Mouse (Mus musculus) layer of hippocampus, adult 2 months (tissue): Measurements from ENCODE around the gene Ess2. TPM values are rescaled to one million over a fixed set of nuclear protein-coding genes. Genes with fewer than 3 reads are reported as not detected.
"Not testable (repeated sequence)": the region's sequence is repeated elsewhere in the genome, so short reads cannot be mapped to it uniquely, and the experiment has no call there.

Experiments used
- DNase-seq, 2 experiments: peaks; one replicate each; pipeline ENCODE4 v3.0.0; 2022; ENCODE audit warnings: low spot score in 2 of 2
- H3K27ac ChIP-seq: fragments of 200-600 bp; 2 replicates; pipeline ENCODE4 v1.8.1; 2022
- H3K4me3 ChIP-seq: fragments of 200-600 bp; 2 replicates; pipeline ENCODE4 v1.8.1; 2022; ENCODE audit warnings: mild to moderate bottlenecking
- CTCF ChIP-seq: fragments of 200-600 bp; conservative IDR thresholded peaks from 2 replicates; pipeline ENCODE4 v1.8.1; 2022; ENCODE audit warnings: antibody characterized with exemption, mild to moderate bottlenecking, moderate library complexity
- long read RNA-seq, 2 experiments: library from polyadenylated mRNA; stranded (forward); transcript quantifications; one replicate each; pipeline ENCODE4 v2.0.0; 2021; ENCODE audit warnings: borderline mapping rate in 2 of 2
- total RNA-seq, 2 experiments: library from RNA; stranded (reverse); gene quantifications; 2 replicates each; pipeline ENCODE4 v1.2.3; 2021

Ess2 gene
- 10 to 100 TPM; 33.1 to 33.3 TPM for total RNA-seq
- long read RNA-seq, experiment 1, transcript Ess2-205 (10 exons, 2,785 nt), result major isoform, 10 of 30 reads
- long read RNA-seq, experiment 1, transcript Ess2-201 (10 exons, 2,821 nt), result minor isoform, 9 of 30 reads
- long read RNA-seq, experiment 1, partial matches to known transcripts, result 4 of 30 reads
- long read RNA-seq, experiment 1, other reads (novel, unspliced or antisense), result 7 of 30 reads
- long read RNA-seq, experiment 2, transcript Ess2-201 (10 exons, 2,821 nt), result major isoform, 21 of 37 reads
- long read RNA-seq, experiment 2, partial matches to known transcripts, result 3 of 37 reads
- long read RNA-seq, experiment 2, other reads (novel, unspliced or antisense), result 10 of 37 reads

DNA sequence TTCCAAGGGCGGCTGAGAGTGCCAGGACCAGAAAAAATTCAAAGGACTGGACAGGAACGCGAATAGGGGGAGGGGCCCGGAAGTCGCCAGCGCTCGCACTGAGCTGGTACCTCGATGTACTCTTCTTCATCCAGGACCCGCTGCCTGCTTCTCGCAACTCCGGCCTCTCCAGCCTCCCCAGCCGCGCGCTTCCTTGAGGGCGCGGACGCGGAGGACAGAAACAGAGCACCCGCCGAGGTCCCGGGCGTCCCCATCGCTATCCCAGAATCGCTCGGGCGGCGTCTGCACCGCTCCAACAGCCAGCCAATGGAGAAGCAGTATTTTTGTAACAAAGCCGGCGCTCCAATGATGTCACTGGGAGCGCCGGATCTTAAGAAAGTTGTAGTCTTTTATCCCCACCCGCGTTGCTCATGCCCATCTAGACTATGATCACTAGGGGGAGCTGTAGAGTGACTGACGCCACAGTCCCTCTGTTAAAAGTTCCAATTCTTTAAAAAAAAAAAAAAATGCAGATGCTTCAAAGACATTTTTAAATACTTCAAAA, at the start of gene Ess2:
Gene Ess2, minus strand, starts transcription at position 297 of the 544 bp plus-strand sequence.
- Histone ChIP-seq H3K27ac (peak within 1 kb of the TSS; percentile 86), H3K4me3 (peak within 1 kb of the TSS; percentile 74)
- DNase-seq, result peak; percentile 93 to 95
- peak; percentile 99 for TF ChIP-seq CTCF

DNA sequence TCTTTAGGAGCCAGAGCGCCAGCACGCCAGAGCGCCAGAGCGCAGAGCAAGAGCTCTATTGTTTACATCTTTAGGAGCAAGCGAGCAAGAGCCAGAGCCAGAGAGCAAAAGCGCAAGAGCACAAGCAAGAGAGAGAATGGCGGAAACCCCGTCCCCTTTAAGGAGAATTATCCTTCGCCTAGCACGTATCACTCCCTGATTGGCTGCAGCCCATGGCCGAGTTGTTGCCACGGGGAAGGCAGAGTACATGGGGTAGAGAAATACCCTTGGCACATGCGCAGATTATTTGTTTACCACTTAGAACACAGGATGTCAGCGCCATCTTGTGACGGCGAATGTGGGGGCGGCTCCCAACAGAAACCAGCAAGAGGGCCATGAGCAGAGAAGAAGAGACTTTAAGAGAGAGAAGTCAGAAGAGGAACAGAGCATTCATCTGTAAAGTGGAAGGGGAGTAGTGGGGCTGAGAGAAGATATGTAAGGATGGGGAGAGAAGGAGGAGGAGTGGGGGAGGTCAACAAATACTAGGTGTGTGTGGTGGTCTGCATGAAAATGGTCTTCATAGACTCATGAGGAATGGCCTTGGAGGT, 45.0 kb upstream of the Ess2 start:
- not testable (repeated sequence) for H3K27ac ChIP-seq, DNase-seq, H3K4me3 ChIP-seq

DNA sequence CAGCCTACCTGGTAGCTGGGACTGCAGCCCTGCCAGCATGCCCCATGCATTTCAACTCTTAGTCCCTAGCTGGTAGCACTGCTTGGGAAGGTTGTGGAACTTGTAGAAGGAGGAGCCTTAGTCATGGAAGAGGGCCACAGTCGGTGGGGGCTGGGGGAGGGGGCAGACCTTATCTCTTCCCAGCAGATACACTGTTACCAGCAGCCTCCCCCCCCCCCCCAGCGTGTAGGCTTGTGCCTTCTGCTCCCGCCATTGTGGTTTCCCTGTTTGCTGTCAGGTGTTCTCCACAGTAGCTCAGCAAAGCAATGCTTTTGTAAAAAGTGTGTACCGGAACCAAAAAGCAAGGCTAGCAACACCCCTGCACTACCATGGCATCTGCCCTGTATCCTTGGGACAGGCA, 40.5 kb upstream of the Ess2 start:
- H3K27ac ChIP-seq, result no peak overlapping the region
- H3K4me3 ChIP-seq, result no peak overlapping the region
- DNase-seq, result no peak
- TF ChIP-seq CTCF, result no peak

DNA sequence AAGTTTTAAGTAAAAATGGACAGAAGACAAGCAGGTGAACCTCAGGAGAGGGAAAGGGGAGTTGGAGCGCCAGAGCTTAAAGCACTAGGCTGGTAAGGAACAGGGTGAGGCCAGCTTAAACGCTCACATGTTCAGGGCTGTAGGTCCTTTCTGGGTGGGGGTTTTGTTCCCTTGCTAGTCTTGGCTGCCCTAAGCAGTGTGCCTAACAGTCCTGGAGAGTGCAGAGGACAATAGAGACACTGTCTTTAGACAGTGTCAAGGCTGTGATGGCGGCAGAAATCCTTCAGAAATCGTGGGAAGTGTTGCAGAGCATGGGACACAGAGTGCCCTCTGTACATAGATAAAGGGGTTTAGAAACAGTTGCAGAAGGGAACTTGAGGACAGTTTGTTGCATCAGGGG, 38.9 kb upstream of the Ess2 start:
- no peak overlapping the region for H3K4me3 ChIP-seq
- TF ChIP-seq CTCF, result no peak
- no peak overlapping the region for H3K27ac ChIP-seq
- DNase-seq, result no peak

DNA sequence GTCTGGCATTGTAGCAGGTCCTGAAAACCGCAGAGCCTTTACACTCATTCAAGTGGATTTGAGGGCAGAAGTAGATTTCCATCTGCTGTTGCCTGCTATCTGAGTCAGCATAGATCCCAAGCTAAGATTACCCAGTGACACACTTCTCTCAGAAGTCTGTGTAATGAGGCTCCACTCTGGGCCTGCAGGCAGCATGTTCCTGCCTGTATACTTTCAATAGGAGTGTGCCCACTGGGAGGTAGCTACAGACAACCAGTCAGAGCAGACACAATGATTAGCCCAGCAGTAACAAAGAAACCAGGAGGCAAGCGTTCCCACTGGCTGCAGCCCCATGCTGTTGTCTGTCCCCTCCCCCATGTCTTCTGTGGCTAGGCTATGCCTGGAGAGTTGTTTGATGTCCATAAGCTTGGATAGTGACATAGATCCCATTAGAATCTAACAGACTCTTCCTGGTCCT, 38.3 kb upstream of the Ess2 start:
- no peak overlapping the region for H3K4me3 ChIP-seq
- DNase-seq, result no peak
- no peak for TF ChIP-seq CTCF
- no peak overlapping the region for H3K27ac ChIP-seq

DNA sequence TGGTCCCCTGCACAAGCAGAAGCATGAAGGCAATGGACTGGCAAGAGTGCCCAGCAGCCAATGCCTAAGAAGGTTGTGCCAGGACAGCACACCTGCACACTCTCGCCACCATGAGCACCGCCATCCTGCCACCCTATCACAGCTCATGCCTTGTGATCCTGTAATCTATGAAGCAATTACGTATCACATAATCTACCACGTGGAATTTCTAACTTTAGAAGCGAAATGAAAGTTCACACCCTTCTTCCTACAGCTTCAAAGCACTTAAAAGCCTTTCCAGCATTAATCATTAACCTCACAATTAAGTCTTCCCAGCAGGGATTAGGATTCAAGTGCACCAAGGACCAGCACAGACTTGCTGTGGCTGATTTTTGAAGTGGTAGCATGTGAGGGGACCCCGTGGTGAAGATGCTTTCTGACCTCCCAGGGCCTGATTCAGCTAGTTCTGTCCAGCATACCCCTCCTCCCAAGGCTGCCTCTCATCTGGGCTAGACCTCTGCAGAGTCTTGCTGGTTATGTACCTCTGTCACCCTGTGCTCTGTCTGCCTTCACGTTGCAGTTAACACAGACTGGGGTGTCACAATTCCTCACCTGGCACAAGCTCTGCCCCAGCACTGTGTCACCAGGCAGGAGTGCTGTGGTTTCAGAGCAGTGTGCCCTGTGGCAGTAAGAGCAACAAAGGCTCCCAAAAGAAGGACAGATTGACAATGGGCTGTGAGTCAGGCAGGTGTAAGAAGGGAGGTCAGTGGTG, 34.1 kb upstream of the Ess2 start:
- TF ChIP-seq CTCF, result no peak
- no peak for DNase-seq
- Histone ChIP-seq H3K27ac (no peak overlapping the region), H3K4me3 (no peak overlapping the region)

DNA sequence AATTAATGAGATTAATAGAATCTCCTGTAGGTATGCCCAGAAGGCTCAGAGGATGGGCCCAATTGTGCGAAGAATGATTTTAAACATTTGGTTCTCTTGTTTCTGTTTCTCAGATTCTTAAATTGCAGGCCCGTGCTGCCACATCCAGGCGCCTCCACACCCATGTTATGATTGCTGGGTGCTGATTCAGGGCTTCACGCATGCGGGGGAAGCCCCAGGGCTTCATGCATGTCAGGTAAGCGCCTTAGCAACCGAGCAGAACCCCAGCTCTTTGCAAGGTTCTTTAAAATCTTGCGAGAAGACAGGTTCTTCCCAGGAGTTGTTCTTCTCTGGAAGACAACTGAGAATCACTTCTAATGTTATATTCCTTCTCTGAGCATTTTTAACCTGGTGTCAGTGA, 32.3 kb upstream of the Ess2 start:
- no peak for DNase-seq
- no peak overlapping the region for H3K27ac ChIP-seq
- no peak overlapping the region for H3K4me3 ChIP-seq
- no peak for TF ChIP-seq CTCF

DNA sequence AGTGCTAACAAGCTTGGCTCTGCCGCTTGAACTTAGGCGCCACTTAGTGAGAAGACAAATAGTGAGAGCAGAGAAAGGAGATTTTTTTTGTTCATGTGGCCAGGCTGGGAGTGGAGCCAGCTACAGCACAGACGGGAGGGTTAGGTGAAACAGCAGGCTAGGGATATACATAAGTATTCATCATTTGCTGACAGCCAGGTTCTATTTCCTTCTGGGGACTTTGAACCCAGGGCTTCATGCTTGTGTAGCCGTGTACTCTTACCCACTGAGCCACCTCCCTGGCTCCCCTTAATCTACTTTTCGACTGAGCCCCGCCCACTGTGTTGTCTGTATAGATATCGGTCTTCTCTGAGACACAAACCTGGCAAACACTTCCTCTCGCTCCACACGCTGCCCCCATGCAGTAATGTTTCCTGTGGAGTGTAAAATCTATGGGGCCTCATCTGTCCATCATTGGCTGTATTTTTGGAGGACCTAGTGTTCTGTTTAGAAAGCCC, 28.2 kb upstream of the Ess2 start:
- no peak for TF ChIP-seq CTCF
- Histone ChIP-seq H3K27ac (no peak overlapping the region), H3K4me3 (no peak overlapping the region)
- DNase-seq, result no peak

DNA sequence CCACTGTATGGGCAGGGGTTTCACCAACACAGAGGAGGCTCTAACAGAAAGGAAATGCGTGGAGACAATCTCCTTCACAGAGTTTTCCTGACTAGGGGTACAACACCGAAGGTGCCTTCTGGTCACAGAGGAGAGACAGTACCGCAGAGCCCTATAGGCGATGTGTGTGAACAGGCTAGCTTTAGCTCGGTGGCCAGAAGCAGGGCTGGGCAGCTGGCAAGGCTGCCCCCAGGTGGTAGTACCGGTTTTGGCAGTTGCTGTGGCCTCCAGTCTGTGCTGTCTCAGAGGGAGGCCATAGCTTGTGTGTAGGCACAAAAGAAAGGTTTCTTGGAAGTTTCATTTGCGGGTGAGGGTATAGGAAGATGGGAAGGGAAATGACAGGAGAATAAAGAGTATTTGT, 27.7 kb upstream of the Ess2 start:
- Histone ChIP-seq H3K27ac (no peak overlapping the region), H3K4me3 (no peak overlapping the region)
- DNase-seq, result peak in 1 of 2 experiments; percentile 52
- TF ChIP-seq CTCF, result peak; percentile 86

DNA sequence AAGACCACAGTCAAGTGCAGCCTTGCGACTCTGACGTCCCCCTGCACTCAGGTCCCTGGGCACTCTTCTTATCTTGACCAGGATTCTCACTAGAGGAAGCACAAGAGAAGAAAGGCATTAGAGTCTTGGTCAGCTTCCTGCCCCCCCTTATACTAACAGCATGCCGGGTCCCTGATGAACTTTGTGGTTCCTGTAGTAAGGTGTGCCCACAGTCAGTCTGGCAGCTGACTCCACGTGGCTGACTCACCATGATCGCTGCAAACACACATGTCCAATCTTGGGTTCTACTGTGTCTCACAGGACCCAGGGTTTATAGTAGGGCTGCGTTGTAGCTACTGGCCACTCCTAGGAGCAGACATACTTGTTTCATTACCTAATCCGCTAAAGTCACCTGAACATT, 27.0 kb upstream of the Ess2 start:
- no peak overlapping the region for H3K27ac ChIP-seq
- no peak for TF ChIP-seq CTCF

DNA sequence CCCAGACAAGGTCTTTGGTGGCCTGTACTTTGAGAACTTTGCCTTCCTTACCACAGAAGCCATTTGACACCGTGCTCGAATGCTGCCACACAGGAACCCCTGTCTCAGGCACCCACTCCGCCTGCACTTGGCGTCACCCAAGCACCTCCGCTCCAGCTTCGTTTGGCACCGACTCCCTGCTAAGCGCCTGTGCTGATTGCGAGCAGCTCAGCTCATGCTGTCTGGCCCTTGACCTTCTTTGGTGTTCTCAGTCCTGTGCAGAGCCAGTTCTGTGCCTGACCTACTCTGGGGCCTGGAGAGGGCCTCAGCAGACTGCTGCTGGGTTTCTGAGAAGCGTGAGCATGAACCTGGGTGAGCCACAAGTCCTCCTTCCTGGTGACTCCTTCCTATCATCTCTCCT, 25.6 kb upstream of the Ess2 start:
- Histone ChIP-seq H3K27ac (no peak overlapping the region), H3K4me3 (no peak overlapping the region)
- no peak for DNase-seq
- TF ChIP-seq CTCF, result no peak

More for the DNA sequence above, 27.0 kb upstream of the Ess2 start:
- no peak overlapping the region for H3K4me3 ChIP-seq
- DNase-seq, result no peak

DNA sequence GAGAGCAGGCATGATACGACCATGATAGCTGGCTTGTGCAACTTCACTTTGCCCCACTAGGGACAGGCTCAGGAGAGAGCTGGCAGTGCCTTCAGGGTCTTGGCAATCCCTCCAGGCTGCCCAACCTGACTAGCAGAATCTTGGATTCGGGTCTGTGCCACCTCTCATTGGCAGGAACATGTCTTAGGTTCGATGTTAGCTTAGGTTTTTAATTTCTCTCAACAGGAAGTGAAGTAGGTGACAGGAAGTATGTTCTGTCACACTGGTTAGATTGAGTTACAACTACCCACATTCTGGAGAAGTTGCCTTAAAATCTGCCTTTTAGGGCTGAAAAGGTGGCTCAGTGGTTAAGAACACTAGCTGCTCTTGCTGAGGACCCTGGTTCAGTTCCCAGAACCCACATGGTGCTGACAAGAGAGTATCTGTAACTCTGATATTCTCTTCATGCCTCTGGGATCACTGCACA, 23.3 kb upstream of the Ess2 start:
- no peak overlapping the region for H3K27ac ChIP-seq
- no peak overlapping the region for H3K4me3 ChIP-seq
- DNase-seq, result no peak
- no peak; the same call in 1 of the 2 replicates for TF ChIP-seq CTCF
